Mouse (Mus musculus) liver, embryonic 14.5 days (tissue): ENCODE results near the gene Map3k11. TPM values are rescaled to one million over a fixed set of nuclear protein-coding genes. Genes with fewer than 3 reads are reported as not detected.

Source experiments
- ATAC-seq: fragments of 200-750 bp; cut with Nextera tagmentation; 2 replicates; pipeline ENCODE4 v1.8.0; 2017; ENCODE audit warnings: moderate number of reproducible peaks, mild to moderate bottlenecking, moderate library complexity; ENCODE audit not compliant: insufficient read depth
- DNase-seq, 3 experiments: peaks; one replicate each; pipeline ENCODE4 v3.0.0-alpha.2; 2012 to 2013; ENCODE audit warnings: low read depth in 3 of 3, low spot score in 3 of 3
- H3K27ac ChIP-seq: fragments of 300-500 bp; sonication (generic); 2 replicates; pipeline ENCODE4 v1.5.1; 2014; ENCODE audit warnings: moderate library complexity, mild to moderate bottlenecking, control low read depth, inconsistent platforms
- H3K27me3 ChIP-seq: fragments of 300-500 bp; sonication (generic); 2 replicates; pipeline ENCODE4 v1.6.1; 2014; ENCODE audit warnings: mild to moderate bottlenecking, low read length, moderate library complexity; ENCODE audit not compliant: control insufficient read depth, insufficient read depth
- H3K36me3 ChIP-seq: fragments of 300-500 bp; sonication (generic); replicated peaks from 2 replicates; pipeline ENCODE4 v1.6.1; 2014; ENCODE audit warnings: low read depth; ENCODE audit not compliant: control insufficient read depth, insufficient read depth
- H3K4me1 ChIP-seq, 2 experiments: fragments of 200-500 bp in 1 of 2; fragments of 300-500 bp in 1 of 2; sonication (generic) in 1 of 2; replicated peaks; 2 replicates each; pipeline ENCODE4 v1.6.1; 2012 to 2014; ENCODE audit warnings: antibody characterized with exemption in 1 of 2, inconsistent platforms in 1 of 2, low read length in 1 of 2; ENCODE audit not compliant: control insufficient read depth in 2 of 2, insufficient read depth in 2 of 2
- H3K4me2 ChIP-seq: fragments of 300-500 bp; sonication (generic); 2 replicates; pipeline ENCODE4 v1.6.1; 2014; ENCODE audit warnings: low read depth, mild to moderate bottlenecking, control low read depth, moderate library complexity
- H3K4me3 ChIP-seq, 2 experiments: fragments of 200-500 bp in 1 of 2; fragments of 300-500 bp in 1 of 2; sonication (generic) in 1 of 2; 2 replicates each; pipeline ENCODE4 v1.5.1; 2012 to 2014; ENCODE audit warnings: low read depth in 2 of 2, low read length in 2 of 2, mild to moderate bottlenecking in 2 of 2, control low read depth in 1 of 2, inconsistent platforms in 1 of 2, moderate library complexity in 1 of 2; ENCODE audit not compliant: insufficient read depth in 1 of 2
- H3K9ac ChIP-seq: fragments of 300-500 bp; sonication (generic); replicated peaks from 2 replicates; pipeline ENCODE4 v1.6.1; 2014; ENCODE audit warnings: mild to moderate bottlenecking, control low read depth, moderate library complexity
- H3K9me3 ChIP-seq: fragments of 300-500 bp; sonication (generic); 2 replicates; pipeline ENCODE4 v1.6.1; 2016; ENCODE audit warnings: low read length, mixed read lengths; ENCODE audit not compliant: control insufficient read depth
- CTCF ChIP-seq: IDR thresholded peaks from 2 replicates; pipeline ENCODE4 v1.5.1; 2016; ENCODE audit warnings: antibody characterized with exemption, low read depth, control low read depth
- EP300 ChIP-seq: IDR thresholded peaks from 2 replicates; pipeline ENCODE4 v1.6.1; 2016; ENCODE audit warnings: antibody characterized with exemption, low read depth
- WGBS: fragments of 180-500 bp; shearing (Covaris S2); extraction: QIAGEN DNeasy Blood & Tissue Kit; methylation state at CpG from one replicate; pipeline ENCODE4 v1.1.7; 2014; ENCODE audit not compliant: insufficient replicate concordance; 5-methylcytosine and 5-hydroxymethylcytosine counted together
- polyA plus RNA-seq, 2 experiments: library from polyadenylated mRNA; depleted of rRNA in 1 of 2; stranded (reverse) in 1 of 2; unstranded in 1 of 2; fragments of >200 nt; fragmentation: Nextera tagmentation in 1 of 2; extraction: Ambion mirVana in 1 of 2; gene quantifications; 2 replicates each; pipeline versions ENCODE4 v1.2.1 to v1.2.3; 2012 to 2014

Map3k11 gene
- polyA plus RNA-seq, 2 experiments, result 9.1 to 13.7 TPM

DNA sequence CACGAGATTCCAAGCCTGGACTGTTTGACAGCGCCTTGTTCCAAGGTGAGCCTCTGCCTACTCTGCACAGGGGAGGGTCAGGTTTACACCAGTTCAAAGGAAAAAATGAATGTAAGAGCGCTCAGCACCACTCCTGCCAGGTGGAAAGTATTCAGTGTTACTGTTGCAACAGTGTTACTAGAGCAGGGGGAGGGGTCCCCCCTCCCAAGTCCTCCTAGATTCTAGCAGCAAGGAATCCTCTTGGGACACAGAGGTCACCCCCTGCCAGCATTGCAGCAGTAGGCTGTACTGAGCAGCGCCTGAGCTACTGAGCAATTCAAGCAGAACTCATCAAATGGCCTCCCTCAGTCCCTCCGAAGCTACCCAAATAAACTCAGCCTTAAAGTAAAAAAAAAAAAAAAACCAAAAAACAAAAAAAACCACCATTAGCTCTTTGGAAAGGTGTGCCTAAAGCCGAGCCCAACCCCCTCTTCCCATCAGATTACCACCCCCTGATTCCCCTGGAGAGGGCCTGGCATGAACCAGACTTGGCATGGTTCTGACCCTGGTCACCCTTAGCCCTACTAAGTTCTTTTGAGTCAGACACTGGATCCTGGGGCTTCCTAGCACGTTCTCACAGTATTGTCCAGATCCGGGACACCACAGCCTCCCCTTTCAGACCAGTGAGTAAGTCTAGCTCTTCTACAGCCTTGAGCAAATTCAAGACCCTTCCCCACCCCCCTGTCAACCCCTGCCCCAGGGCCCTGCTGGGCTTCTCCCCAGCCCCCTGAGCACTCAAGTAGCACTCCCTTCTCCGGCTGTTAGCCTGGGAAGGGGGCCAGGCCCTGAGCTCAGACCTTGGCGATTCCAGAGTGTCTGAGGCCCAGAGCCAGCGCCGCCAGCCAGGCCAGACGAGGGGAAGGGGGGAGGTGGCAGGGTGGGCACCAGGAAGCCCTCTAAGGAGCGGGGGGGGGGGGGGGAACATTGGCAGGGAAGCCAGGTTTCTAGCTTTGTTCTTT lies 52.1 kb downstream of the Map3k11 start, which contains the start of gene Ltbp3:
Ltbp3 (plus strand) TSS at position 585 of the 998 bp plus-strand sequence.
- TF ChIP-seq CTCF (no peak), EP300 (no peak)
- ATAC-seq (no peak), DNase-seq (no peak)
- Histone ChIP-seq H3K9me3 (no peaks in the 10 kb centered on the region), H3K4me1 (no peaks in the 10 kb centered on the region), H3K36me3 (no peaks in the 10 kb centered on the region), H3K9ac (no peak within 1 kb of the TSS), H3K4me2 (peak within 1 kb of the TSS; percentile 65), H3K27me3 (peaks cover 67% of the 10 kb centered on the region), H3K4me3 (peak within 1 kb of the TSS in 1 of 2 experiments; percentile 37; a peak in 2 of 4 replicates), H3K27ac (no peak within 1 kb of the TSS)
- WGBS, result 48% methylated on average over 13 of the region's 14 CpGs

- H3K4me1 ChIP-seq, result peaks cover 0 to 3% of the 10 kb centered on the region in 2 experiments; a peak in 2 of 4 replicates
- H3K4me3 ChIP-seq, result peak overlapping the region; percentile 13 to 37
- TF ChIP-seq CTCF (no peak), EP300 (no peak)
- H3K4me2 ChIP-seq, result peak overlapping the region; percentile 65
- H3K27me3 ChIP-seq, result peaks cover 79% of the 10 kb centered on the region
- DNase-seq (no peak), ATAC-seq (no peak)
- H3K9me3 ChIP-seq, result no peaks in the 10 kb centered on the region
- H3K27ac ChIP-seq, result no peak overlapping the region
- H3K9ac ChIP-seq, result no peak overlapping the region
- no peaks in the 10 kb centered on the region for H3K36me3 ChIP-seq
- WGBS, result 1% methylated on average over 53 of the region's 55 CpGs
Observed at GRCm38 (mm10) chr19:5741641-5742240, 53.2 kb downstream of the Map3k11 start.

DNA sequence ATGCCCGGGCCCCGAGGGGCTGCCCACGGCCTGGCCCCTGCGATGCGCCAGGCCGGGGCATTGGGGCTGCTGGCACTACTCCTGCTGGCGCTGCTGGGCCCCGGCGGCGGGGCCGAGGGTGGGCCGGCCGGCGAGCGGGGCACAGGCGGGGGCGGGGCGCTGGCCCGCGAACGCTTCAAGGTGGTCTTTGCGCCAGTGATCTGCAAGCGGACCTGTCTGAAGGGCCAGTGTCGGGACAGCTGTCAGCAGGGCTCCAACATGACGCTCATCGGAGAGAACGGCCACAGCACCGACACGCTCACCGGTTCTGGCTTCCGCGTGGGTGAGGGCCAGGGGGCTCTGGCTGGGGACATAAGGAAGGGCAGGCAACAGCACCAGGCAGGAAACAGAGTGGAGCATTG lies 53.7 kb downstream of the Map3k11 start:
- Histone ChIP-seq H3K36me3 (no peaks in the 10 kb centered on the region), H3K9me3 (no peaks in the 10 kb centered on the region), H3K4me1 (peaks cover 0 to 5% of the 10 kb centered on the region in 2 experiments; a peak in 2 of 4 replicates), H3K27me3 (peaks cover 82% of the 10 kb centered on the region), H3K27ac (no peak overlapping the region), H3K9ac (no peak overlapping the region), H3K4me2 (peak overlapping the region; percentile 65), H3K4me3 (peak overlapping the region; percentile 30 to 37; a peak in 3 of 4 replicates)
- TF ChIP-seq CTCF, result no peak
- no peak for TF ChIP-seq EP300
- WGBS, result 10% methylated on average over 32 of the region's 32 CpGs
- DNase-seq (no peak), ATAC-seq (no peak)

GRCm38 (mm10) chr19:5743576-5743975 lies 55.0 kb downstream of the Map3k11 start:
- Histone ChIP-seq H3K27ac (no peak overlapping the region), H3K36me3 (no peaks in the 10 kb centered on the region), H3K9ac (no peak overlapping the region), H3K4me3 (no peak overlapping the region), H3K4me1 (peaks cover 0 to 5% of the 10 kb centered on the region in 2 experiments; a peak in 2 of 4 replicates), H3K27me3 (peaks cover 86% of the 10 kb centered on the region), H3K4me2 (no peak overlapping the region), H3K9me3 (no peaks in the 10 kb centered on the region)
- no peak for DNase-seq
- WGBS, result 40% methylated on average over 5 of the region's 5 CpGs
- TF ChIP-seq CTCF, result peak; percentile 12; the same call in 1 of the 2 replicates
- TF ChIP-seq EP300, result no peak
- no peak for ATAC-seq
